Mouse (Mus musculus): ENCODE measurements at regions not wholly inside any gene's neighbourhood (a gene's known extent, or its start where the extent isn't known, plus 50 kb on each side); places are given as distances from the start of the nearest gene placed in this dataset.

GRCm38 (mm10) chr13:52187841-52188604, 341.5 kb downstream of the Gadd45g start:
- no peak for DNase-seq (ENCODE audit: low spot score)
- TF ChIP-seq CTCF (IDR thresholded peaks at IDR 0.05; ENCODE audit: low read depth) = no peak
- no peak for ATAC-seq (replicated peaks; ENCODE audit: low FRiP score, low read depth)
- no peaks in the 10 kb centered on the region for H3K4me1 ChIP-seq (replicated peaks; ENCODE audit: insufficient read depth, low read length)
- no peaks in the 10 kb centered on the region for H3K9me3 ChIP-seq (replicated peaks; ENCODE audit: low read length)
- no peaks in the 10 kb centered on the region for H3K27me3 ChIP-seq (ENCODE audit: insufficient read depth, low read length)
- no peak overlapping the region for H3K27ac ChIP-seq
- H3K4me2 ChIP-seq (ENCODE audit: low read length) = no peak overlapping the region
- H3K4me3 ChIP-seq (replicated peaks; ENCODE audit: low read depth, low read length) = no peak overlapping the region
- 85% methylated on average over 8 of the region's 8 CpGs for WGBS
- no peaks in the 10 kb centered on the region for H3K36me3 ChIP-seq (ENCODE audit: insufficient read depth, low read length)
- H3K9ac ChIP-seq (ENCODE audit: low read depth, low read length) = no peak overlapping the region

GRCm38 (mm10) chr13:52188605-52189003, 342.1 kb downstream of the Gadd45g start:
- ATAC-seq (replicated peaks; ENCODE audit: low FRiP score, low read depth) = no peak
- 83% methylated on average over 2 of the region's 2 CpGs for WGBS
- H3K27me3 ChIP-seq (ENCODE audit: insufficient read depth, low read length) = no peaks in the 10 kb centered on the region
- H3K9ac ChIP-seq (ENCODE audit: low read depth, low read length) = no peak overlapping the region
- no peaks in the 10 kb centered on the region for H3K4me1 ChIP-seq (replicated peaks; ENCODE audit: insufficient read depth, low read length)
- DNase-seq (ENCODE audit: low spot score) = no peak
- H3K4me3 ChIP-seq (replicated peaks; ENCODE audit: low read depth, low read length) = no peak overlapping the region
- no peaks in the 10 kb centered on the region for H3K9me3 ChIP-seq (replicated peaks; ENCODE audit: low read length)
- no peak for TF ChIP-seq CTCF (IDR thresholded peaks at IDR 0.05; ENCODE audit: low read depth)
- no peak overlapping the region for H3K27ac ChIP-seq
- no peak overlapping the region for H3K4me2 ChIP-seq (ENCODE audit: low read length)
- no peaks in the 10 kb centered on the region for H3K36me3 ChIP-seq (ENCODE audit: insufficient read depth, low read length)

- TF ChIP-seq CTCF (IDR thresholded peaks at IDR 0.05; ENCODE audit: low read depth) = no peak
- H3K36me3 ChIP-seq (ENCODE audit: insufficient read depth, low read length) = no peaks in the 10 kb centered on the region
- H3K27me3 ChIP-seq (ENCODE audit: insufficient read depth, low read length) = no peaks in the 10 kb centered on the region
- no peak overlapping the region for H3K27ac ChIP-seq
- no peaks in the 10 kb centered on the region for H3K9me3 ChIP-seq (replicated peaks; ENCODE audit: low read length)
- H3K4me2 ChIP-seq (ENCODE audit: low read length) = no peak overlapping the region
- no peak overlapping the region for H3K9ac ChIP-seq (ENCODE audit: low read depth, low read length)
- no peak overlapping the region for H3K4me3 ChIP-seq (replicated peaks; ENCODE audit: low read depth, low read length)
- no peaks in the 10 kb centered on the region for H3K4me1 ChIP-seq (replicated peaks; ENCODE audit: insufficient read depth, low read length)
- DNase-seq (ENCODE audit: low spot score) (no peak), ATAC-seq (replicated peaks; ENCODE audit: low FRiP score, low read depth) (no peak)
- WGBS = 73% methylated on average over 10 of the region's 10 CpGs
Observed at GRCm38 (mm10) chr13:52189382-52189923, 341.6 kb downstream of the Diras2 start.

- DNase-seq (ENCODE audit: low spot score) = no peak
- H3K27me3 ChIP-seq (ENCODE audit: insufficient read depth, low read length) = no peaks in the 10 kb centered on the region
- H3K4me3 ChIP-seq (replicated peaks; ENCODE audit: low read depth, low read length) = no peak overlapping the region
- no peak overlapping the region for H3K4me2 ChIP-seq (ENCODE audit: low read length)
- H3K9ac ChIP-seq (ENCODE audit: low read depth, low read length) = no peak overlapping the region
- no peak for ATAC-seq (replicated peaks; ENCODE audit: low FRiP score, low read depth)
- no peak overlapping the region for H3K27ac ChIP-seq
- H3K36me3 ChIP-seq (ENCODE audit: insufficient read depth, low read length) = no peaks in the 10 kb centered on the region
- 52% methylated on average over 9 of the region's 9 CpGs for WGBS
- H3K4me1 ChIP-seq (replicated peaks; ENCODE audit: insufficient read depth, low read length) = no peaks in the 10 kb centered on the region
- no peak for TF ChIP-seq CTCF (IDR thresholded peaks at IDR 0.05; ENCODE audit: low read depth)
- no peaks in the 10 kb centered on the region for H3K9me3 ChIP-seq (replicated peaks; ENCODE audit: low read length)
Observed at GRCm38 (mm10) chr13:52190256-52190655, 340.8 kb downstream of the Diras2 start.

GRCm38 (mm10) chr13:52190848-52191590, 340.1 kb downstream of the Diras2 start:
- no peaks in the 10 kb centered on the region for H3K9me3 ChIP-seq (replicated peaks; ENCODE audit: low read length)
- H3K4me3 ChIP-seq (replicated peaks; ENCODE audit: low read depth, low read length) = no peak overlapping the region
- ATAC-seq (replicated peaks; ENCODE audit: low FRiP score, low read depth) (no peak), DNase-seq (ENCODE audit: low spot score) (no peak)
- no peak overlapping the region for H3K27ac ChIP-seq
- 70% methylated on average over 15 of the region's 15 CpGs for WGBS
- no peak overlapping the region for H3K9ac ChIP-seq (ENCODE audit: low read depth, low read length)
- no peak overlapping the region for H3K4me2 ChIP-seq (ENCODE audit: low read length)
- TF ChIP-seq CTCF (IDR thresholded peaks at IDR 0.05; ENCODE audit: low read depth) = no peak
- H3K4me1 ChIP-seq (replicated peaks; ENCODE audit: insufficient read depth, low read length) = no peaks in the 10 kb centered on the region
- H3K36me3 ChIP-seq (ENCODE audit: insufficient read depth, low read length) = no peaks in the 10 kb centered on the region
- no peaks in the 10 kb centered on the region for H3K27me3 ChIP-seq (ENCODE audit: insufficient read depth, low read length)

- Histone ChIP-seq H3K27ac (no peak overlapping the region), H3K27me3 (ENCODE audit: insufficient read depth, low read length) (no peaks in the 10 kb centered on the region), H3K36me3 (ENCODE audit: insufficient read depth, low read length) (no peaks in the 10 kb centered on the region), H3K4me1 (replicated peaks; ENCODE audit: insufficient read depth, low read length) (no peaks in the 10 kb centered on the region), H3K9ac (ENCODE audit: low read depth, low read length) (no peak overlapping the region), H3K4me3 (replicated peaks; ENCODE audit: low read depth, low read length) (no peak overlapping the region), H3K9me3 (replicated peaks; ENCODE audit: low read length) (no peaks in the 10 kb centered on the region), H3K4me2 (ENCODE audit: low read length) (no peak overlapping the region)
- ATAC-seq (replicated peaks; ENCODE audit: low FRiP score, low read depth) = no peak
- WGBS = 66% methylated on average over 5 of the region's 5 CpGs
- no peak for DNase-seq (ENCODE audit: low spot score)
- no peak for TF ChIP-seq CTCF (IDR thresholded peaks at IDR 0.05; ENCODE audit: low read depth)
Observed at GRCm38 (mm10) chr13:52196917-52197316, 334.2 kb downstream of the Diras2 start.
